Mouse (Mus musculus) kidney, postnatal 0 days (tissue): Measurements from ENCODE around the gene Tunar. TPM values are rescaled to one million over a fixed set of nuclear protein-coding genes. Genes with fewer than 3 reads are reported as not detected.

Source experiments
- ATAC-seq: fragments of 200-750 bp; cut with Nextera tagmentation; replicated peaks from 2 replicates; pipeline ENCODE4 v1.8.0; 2017; ENCODE audit warnings: low read depth, moderate number of reproducible peaks, moderate TSS enrichment, moderate library complexity; ENCODE audit not compliant: low FRiP score
- DNase-seq: peaks from one replicate; pipeline ENCODE4 v3.0.0-alpha.2; 2016; ENCODE audit warnings: low spot score
- H3K27ac ChIP-seq: fragments of 300-500 bp; sonication (generic); 2 replicates; pipeline ENCODE4 v1.5.1; 2014; ENCODE audit warnings: mild to moderate bottlenecking
- H3K27me3 ChIP-seq: fragments of 300-500 bp; sonication (generic); 2 replicates; pipeline ENCODE4 v1.6.1; 2014; ENCODE audit warnings: low read length, mixed read lengths; ENCODE audit not compliant: insufficient read depth
- H3K36me3 ChIP-seq: fragments of 300-500 bp; sonication (generic); 2 replicates; pipeline ENCODE4 v1.6.1; 2014; ENCODE audit warnings: low read length, mixed read lengths; ENCODE audit not compliant: insufficient read depth
- H3K4me1 ChIP-seq: fragments of 300-500 bp; sonication (generic); replicated peaks from 2 replicates; pipeline ENCODE4 v1.6.1; 2014; ENCODE audit warnings: antibody characterized with exemption, low read length, mixed read lengths; ENCODE audit not compliant: insufficient read depth
- H3K4me2 ChIP-seq: fragments of 300-500 bp; sonication (generic); 2 replicates; pipeline ENCODE4 v1.6.1; 2014; ENCODE audit warnings: mild to moderate bottlenecking, low read length, moderate library complexity, mixed read lengths
- H3K4me3 ChIP-seq: fragments of 300-500 bp; sonication (generic); replicated peaks from 2 replicates; pipeline ENCODE4 v1.5.1; 2014; ENCODE audit warnings: low read depth, low read length
- H3K9ac ChIP-seq: fragments of 300-500 bp; sonication (generic); 2 replicates; pipeline ENCODE4 v1.6.1; 2014; ENCODE audit warnings: low read depth, low read length
- H3K9me3 ChIP-seq: fragments of 300-500 bp; sonication (generic); replicated peaks from 2 replicates; pipeline ENCODE4 v1.6.1; 2016; ENCODE audit warnings: low read length, inconsistent platforms, mixed read lengths
- CTCF ChIP-seq: IDR thresholded peaks from 2 replicates; pipeline ENCODE4 v1.5.1; 2016; ENCODE audit warnings: antibody characterized with exemption, low read depth, mild to moderate bottlenecking, moderate library complexity
- WGBS: fragments of 180-500 bp; shearing (Covaris S2); extraction: QIAGEN DNeasy Blood & Tissue Kit; methylation state at CpG from one replicate; pipeline ENCODE4 v1.1.7; 2014; 5-methylcytosine and 5-hydroxymethylcytosine counted together
- polyA plus RNA-seq: library from polyadenylated mRNA; unstranded; fragments of >200 nt; fragmentation: Nextera tagmentation; extraction: Ambion mirVana; gene quantifications from 2 replicates; pipeline ENCODE4 v1.2.1, GENCODE M21; 2015

The Tunar gene
- polyA plus RNA-seq, 1 experiment from 2014 or later, result 0.12 TPM

GRCm38 (mm10) chr12:105426541-105426940 lies 92.9 kb downstream of the Tunar start:
- DNase-seq, result no peak
- Histone ChIP-seq H3K36me3 (no peaks in the 10 kb centered on the region), H3K4me3 (no peak overlapping the region), H3K9ac (no peak overlapping the region), H3K27me3 (no peaks in the 10 kb centered on the region), H3K9me3 (no peaks in the 10 kb centered on the region), H3K4me2 (no peak overlapping the region), H3K27ac (no peak overlapping the region), H3K4me1 (no peaks in the 10 kb centered on the region)
- TF ChIP-seq CTCF, result no peak
- no peak for ATAC-seq
- WGBS, result 76% methylated on average over 7 of the region's 7 CpGs

- no peaks in the 10 kb centered on the region for H3K9me3 ChIP-seq
- ATAC-seq, result peak; percentile 66; the same call in 1 of the 2 replicates
- peak overlapping the region; percentile 36; the same call in 1 of the 2 replicates for H3K4me2 ChIP-seq
- peak; percentile 93 for DNase-seq
- no peaks in the 10 kb centered on the region for H3K36me3 ChIP-seq
- H3K27me3 ChIP-seq, result no peaks in the 10 kb centered on the region
- 23% methylated on average over 10 of the region's 10 CpGs for WGBS
- no peaks in the 10 kb centered on the region for H3K4me1 ChIP-seq
- H3K27ac ChIP-seq, result no peak overlapping the region
- TF ChIP-seq CTCF, result peak; percentile 92
- no peak overlapping the region for H3K4me3 ChIP-seq
- H3K9ac ChIP-seq, result no peak overlapping the region
Observed at GRCm38 (mm10) chr12:105427039-105427757, 93.5 kb downstream of the Tunar start.

- peak; percentile 73 for TF ChIP-seq CTCF
- H3K4me2 ChIP-seq, result no peak overlapping the region
- no peak overlapping the region for H3K4me3 ChIP-seq
- no peak for ATAC-seq
- no peak overlapping the region for H3K27ac ChIP-seq
- no peaks in the 10 kb centered on the region for H3K36me3 ChIP-seq
- WGBS, result 43% methylated on average over 3 of the region's 3 CpGs
- no peaks in the 10 kb centered on the region for H3K27me3 ChIP-seq
- no peak overlapping the region for H3K9ac ChIP-seq
- DNase-seq, result peak; percentile 54
- H3K4me1 ChIP-seq, result no peaks in the 10 kb centered on the region
- H3K9me3 ChIP-seq, result no peaks in the 10 kb centered on the region
Observed at GRCm38 (mm10) chr12:105431872-105432271, 98.2 kb downstream of the Tunar start.

- Histone ChIP-seq H3K27ac (no peak overlapping the region), H3K27me3 (no peaks in the 10 kb centered on the region), H3K9me3 (no peaks in the 10 kb centered on the region), H3K4me2 (no peak overlapping the region), H3K36me3 (no peaks in the 10 kb centered on the region), H3K4me3 (no peak overlapping the region), H3K4me1 (no peaks in the 10 kb centered on the region), H3K9ac (no peak overlapping the region)
- WGBS, result 35% methylated on average over 3 of the region's 3 CpGs
- TF ChIP-seq CTCF, result no peak
- DNase-seq (peak; percentile 70), ATAC-seq (no peak)
Observed at GRCm38 (mm10) chr12:105432807-105433206, 99.1 kb downstream of the Tunar start.

Other genes starting within 250 kb of the Tunar start
- not detected in 2 replicates for gene Tcl1b2, start 187.9 kb upstream of the Tunar start, polyA plus RNA-seq
- not detected in 2 replicates for gene Tcl1b1, start 174.2 kb upstream of the Tunar start, polyA plus RNA-seq
- not detected in 2 replicates for gene Tcl1b5, start 157.5 kb upstream of the Tunar start, polyA plus RNA-seq
- gene Tcl1b3, start 142.8 kb upstream of the Tunar start, polyA plus RNA-seq, result not detected in 2 replicates
- gene Tcl1b4, start 131.9 kb upstream of the Tunar start, polyA plus RNA-seq, result not detected in 2 replicates
- gene Tcl1, start 111.1 kb upstream of the Tunar start, polyA plus RNA-seq, result not detected in 2 replicates
- gene D430019H16Rik, start 120.0 kb downstream of the Tunar start, polyA plus RNA-seq, result 1.1 TPM in 2 replicates
- gene Bdkrb2, start 229.4 kb downstream of the Tunar start, polyA plus RNA-seq, result 0.98 and 1.1 TPM in 2 replicates